Comparison of ENCODE assay signal across 9 mouse cellular contexts in the genomic region with DNA sequence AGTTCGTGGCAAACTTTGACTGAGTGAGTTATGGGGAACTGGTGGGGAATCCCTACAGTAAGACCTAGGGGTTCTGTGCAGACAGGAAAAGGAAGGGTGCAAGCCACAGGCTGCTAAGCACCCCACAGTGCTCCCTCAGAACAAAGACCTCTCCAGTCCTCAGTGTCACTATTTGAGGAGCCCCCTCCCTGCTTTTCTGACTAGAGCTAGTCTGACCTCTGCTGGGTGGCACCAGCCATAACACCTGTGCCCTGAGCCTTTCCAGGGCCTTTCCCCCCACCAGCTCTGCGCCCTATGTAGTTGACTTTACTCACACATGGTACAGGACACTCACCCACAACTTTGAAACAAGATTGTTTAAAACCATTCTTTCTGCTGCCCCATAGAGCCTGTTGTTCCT. TPM values are rescaled to one million over a fixed set of nuclear protein-coding genes. Genes with fewer than 3 reads are reported as not detected.
DNase-seq lines count a peak whose midpoint lies in the region; ATAC-seq and TF ChIP-seq lines count a peak whose summit lies in the region.
"Had no signal": no experiment of that assay in that cellular context is flagged by ENCODE, and none has a peak within 500 bp of the region (broad histone marks: within the 10 kb centered on the region; RNA-seq: fewer than 3 reads in every experiment).

No protein-coding gene starts in this region.

- H3K4me2 ChIP-seq in hindbrain, embryonic 12.5 days (replicated peaks): no peak overlapping the region
- H3K4me2 ChIP-seq: liver, embryonic 15.5 days had no signal

- peaks cover 21% of the 10 kb centered on the region for H3K27me3 ChIP-seq in hindbrain, embryonic 12.5 days
- H3K27me3 ChIP-seq in thymus, adult 2 months (ENCODE audit: control insufficient read depth, insufficient read depth, low read length): no peaks in the 10 kb centered on the region

- WGBS in hindbrain, embryonic 12.5 days: 52% methylated on average over 2 of the region's 2 CpGs
- WGBS in thymus, adult 2 months: 21% methylated on average over 2 of the region's 2 CpGs

- peak; percentile 58; the same call in 1 of the 2 replicates for ATAC-seq in hindbrain, embryonic 12.5 days (ENCODE audit: low FRiP score)

- TF ChIP-seq CTCF in thymus, adult 2 months (IDR thresholded peaks at IDR 0.05; ENCODE audit: borderline replicate concordance, control insufficient read depth, extremely low read depth, insufficient read depth, low read length, poor library complexity): peak; percentile 61; the same call in 1 of the 2 replicates

- peaks cover 20% of the 10 kb centered on the region for H3K4me1 ChIP-seq in hindbrain, embryonic 12.5 days
- H3K4me1 ChIP-seq in thymus, adult 2 months (replicated peaks; ENCODE audit: control insufficient read depth, insufficient read depth, low read length): no peaks in the 10 kb centered on the region
- H3K4me1 ChIP-seq: liver, embryonic 15.5 days had no signal

- H3K9ac ChIP-seq in hindbrain, embryonic 12.5 days: no peak overlapping the region
- H3K9ac ChIP-seq: liver, embryonic 15.5 days had no signal

- no peaks in the 10 kb centered on the region for H3K9me3 ChIP-seq in hindbrain, embryonic 12.5 days (replicated peaks)
- H3K9me3 ChIP-seq: liver, embryonic 15.5 days had no signal

- no peaks in the 10 kb centered on the region for H3K36me3 ChIP-seq in hindbrain, embryonic 12.5 days
- no peaks in the 10 kb centered on the region for H3K36me3 ChIP-seq in thymus, adult 2 months (ENCODE audit: control insufficient read depth, insufficient read depth, low read length)
- H3K36me3 ChIP-seq: liver, embryonic 15.5 days had no signal

- H3K27ac ChIP-seq in hindbrain, embryonic 12.5 days: no peak overlapping the region
- H3K27ac ChIP-seq in thymus, adult 2 months (ENCODE audit: control insufficient read depth, insufficient read depth, low read length): no peak overlapping the region
- H3K27ac ChIP-seq: liver, embryonic 15.5 days had no signal

- H3K4me3 ChIP-seq in hindbrain, embryonic 12.5 days: no peak overlapping the region
- H3K4me3 ChIP-seq in thymus, adult 2 months (ENCODE audit: control insufficient read depth, insufficient read depth, low read length): no peak overlapping the region
- H3K4me3 ChIP-seq: liver, embryonic 15.5 days had no signal

- intact Hi-C loops in heart, postnatal 25 days (cut with DNase I): loop anchor here (5.0 to 10.0 kb wide), 3 partner anchors 100 to 203 kb away; a partner anchor contains a TSS

- peak; percentile 18 to 44 for DNase-seq in heart, adult 18-20 months
- no peak for DNase-seq in heart, postnatal 25 days (ENCODE audit: low spot score)
- peak; percentile 65 for DNase-seq in CD4-positive, CD25-positive, alpha-beta regulatory T cell, adult 2 months (ENCODE audit: low read depth, low spot score)
- DNase-seq in embryo, embryonic 10 days (ENCODE audit: low spot score): peak; percentile 69
- DNase-seq in lung, postnatal 14 days: peak; percentile 32
- peak; percentile 59 for DNase-seq in thymus, adult 2 months
- no peak for DNase-seq in right cerebral cortex, adult 18-20 months

- no peak for TF ChIP-seq POLR2A in thymus, adult 2 months (IDR thresholded peaks at IDR 0.05; ENCODE audit: control insufficient read depth, extremely low read depth, insufficient read depth, low read length, poor library complexity)

RNA-seq across cellular contexts. Expression of a gene that starts 10.5 kb away (rescaled TPM):
- total RNA-seq in heart, adult 18-20 months (2021): not detected
- not detected for total RNA-seq in heart, postnatal 25 days (2021)
- polyA plus RNA-seq in hindbrain, embryonic 12.5 days (2016; fragmentation: Nextera tagmentation; extraction: Ambion mirVana): not detected in 2 replicates
- 0.07 TPM in 1 of 2 replicates, not detected in the other for polyA plus RNA-seq in thymus, adult 2 months (2012; rRNA removed)

RNA-seq across cellular contexts. Expression of a gene that starts 13.8 kb away (rescaled TPM):
- total RNA-seq in heart, adult 18-20 months (2021): 10 to 100 TPM in 1 of 2 experiments, 1 to 10 TPM in 1; 9.8 to 10.1 TPM
- 10 to 100 TPM in 1 of 2 experiments, 1 to 10 TPM in 1; 9.3 to 15.2 TPM for total RNA-seq in heart, postnatal 25 days (2021)
- 147 and 159 TPM in 2 replicates for polyA plus RNA-seq in hindbrain, embryonic 12.5 days (2016; fragmentation: Nextera tagmentation; extraction: Ambion mirVana)
- polyA plus RNA-seq in thymus, adult 2 months (2012; rRNA removed): 159 and 162 TPM in 2 replicates

RNA-seq across cellular contexts. Expression of a gene that starts 28.0 kb away (rescaled TPM):
- total RNA-seq in heart, adult 18-20 months (2021): 1 to 10 TPM; 2.2 to 2.7 TPM
- 10 to 100 TPM; 12.6 to 18.0 TPM for total RNA-seq in heart, postnatal 25 days (2021)
- polyA plus RNA-seq in hindbrain, embryonic 12.5 days (2016; fragmentation: Nextera tagmentation; extraction: Ambion mirVana): 2.3 and 3.8 TPM in 2 replicates
- polyA plus RNA-seq in thymus, adult 2 months (2012; rRNA removed): 0.54 and 1.4 TPM in 2 replicates

RNA-seq across cellular contexts. Expression of a gene that starts 41.1 kb away (rescaled TPM):
- 10 to 100 TPM; 57.4 to 69.9 TPM for total RNA-seq in heart, adult 18-20 months (2021)
- total RNA-seq in heart, postnatal 25 days (2021): 10 to 100 TPM; 65.8 to 70.5 TPM
- 322 and 363 TPM in 2 replicates for polyA plus RNA-seq in hindbrain, embryonic 12.5 days (2016; fragmentation: Nextera tagmentation; extraction: Ambion mirVana)
- polyA plus RNA-seq in thymus, adult 2 months (2012; rRNA removed): 28.4 and 38.8 TPM in 2 replicates

RNA-seq across cellular contexts. Expression of a gene that starts 50.2 kb away (rescaled TPM):
- 100 to 1,000 TPM; 496 to 511 TPM for total RNA-seq in heart, adult 18-20 months (2021)
- total RNA-seq in heart, postnatal 25 days (2021): 100 to 1,000 TPM; 600 to 610 TPM
- 13.7 and 16.1 TPM in 2 replicates for polyA plus RNA-seq in hindbrain, embryonic 12.5 days (2016; fragmentation: Nextera tagmentation; extraction: Ambion mirVana)
- 24.4 and 28.5 TPM in 2 replicates for polyA plus RNA-seq in thymus, adult 2 months (2012; rRNA removed)

Comparison
In these comparisons a context has a peak if more than half of its experiments do, and no peak if none do; other contexts are left out.
1. DNase-seq: peak in heart, adult 18-20 months (2 of 2), CD4-positive, CD25-positive, alpha-beta regulatory T cell, adult 2 months (single experiment), embryo, embryonic 10 days (single experiment), lung, postnatal 14 days (single experiment) and thymus, adult 2 months (single experiment); none in heart, postnatal 25 days (single experiment) and right cerebral cortex, adult 18-20 months (single experiment).